Mouse (Mus musculus) kidney, embryonic 15.5 days (tissue): ENCODE measurements around the gene Stard7. TPM values are rescaled to one million over a fixed set of nuclear protein-coding genes. Genes with fewer than 3 reads are reported as not detected.
A peak's percentile ranks its signal among the peaks of the same experiment; 100 is the strongest.
"Not testable (repeated sequence)": the region's sequence is repeated elsewhere in the genome, so short reads cannot be mapped to it uniquely, and the experiment has no call there.

Experiments used
- ATAC-seq: fragments of 200-750 bp; cut with Nextera tagmentation; replicated peaks from 2 replicates; pipeline ENCODE4 v1.8.0; 2017; ENCODE audit warnings: moderate TSS enrichment; ENCODE audit not compliant: low FRiP score
- H3K27ac ChIP-seq: fragments of 300-500 bp; sonication (generic); 2 replicates; pipeline ENCODE4 v1.5.1; 2015; ENCODE audit warnings: mild to moderate bottlenecking, inconsistent platforms
- H3K27me3 ChIP-seq: fragments of 300-500 bp; sonication (generic); 2 replicates; pipeline ENCODE4 v1.6.1; 2015; ENCODE audit warnings: inconsistent platforms
- H3K36me3 ChIP-seq: fragments of 300-500 bp; sonication (generic); 2 replicates; pipeline ENCODE4 v1.6.1; 2015; ENCODE audit warnings: inconsistent platforms
- H3K4me1 ChIP-seq: fragments of 300-500 bp; sonication (generic); 2 replicates; pipeline ENCODE4 v1.6.1; 2015; ENCODE audit warnings: inconsistent platforms
- H3K4me2 ChIP-seq: fragments of 300-500 bp; sonication (generic); 2 replicates; pipeline ENCODE4 v1.6.1; 2015; ENCODE audit warnings: moderate library complexity, mild to moderate bottlenecking, inconsistent platforms
- H3K4me3 ChIP-seq: fragments of 300-500 bp; sonication (generic); replicated peaks from 2 replicates; pipeline ENCODE4 v1.5.1; 2015; ENCODE audit warnings: mild to moderate bottlenecking, inconsistent platforms
- H3K9ac ChIP-seq: fragments of 300-500 bp; sonication (generic); 2 replicates; pipeline ENCODE4 v1.6.1; 2015; ENCODE audit warnings: mild to moderate bottlenecking, inconsistent platforms
- H3K9me3 ChIP-seq: fragments of 300-500 bp; sonication (generic); replicated peaks from 2 replicates; pipeline ENCODE4 v1.6.1; 2016; ENCODE audit warnings: inconsistent platforms
- WGBS: fragments of 180-500 bp; shearing (Covaris S2); methylation state at CpG from one replicate; pipeline ENCODE4 v1.1.7; 2015; ENCODE audit warnings: mixed read lengths; 5-methylcytosine and 5-hydroxymethylcytosine counted together
- polyA plus RNA-seq: library from polyadenylated mRNA; unstranded; fragments of >200 nt; fragmentation: Nextera tagmentation; extraction: Ambion mirVana; gene quantifications from 2 replicates; pipeline ENCODE4 v1.2.1, GENCODE M21; 2015

Gene Stard7
- polyA plus RNA-seq, 1 experiment from 2014 or later: 76.7 TPM

DNA sequence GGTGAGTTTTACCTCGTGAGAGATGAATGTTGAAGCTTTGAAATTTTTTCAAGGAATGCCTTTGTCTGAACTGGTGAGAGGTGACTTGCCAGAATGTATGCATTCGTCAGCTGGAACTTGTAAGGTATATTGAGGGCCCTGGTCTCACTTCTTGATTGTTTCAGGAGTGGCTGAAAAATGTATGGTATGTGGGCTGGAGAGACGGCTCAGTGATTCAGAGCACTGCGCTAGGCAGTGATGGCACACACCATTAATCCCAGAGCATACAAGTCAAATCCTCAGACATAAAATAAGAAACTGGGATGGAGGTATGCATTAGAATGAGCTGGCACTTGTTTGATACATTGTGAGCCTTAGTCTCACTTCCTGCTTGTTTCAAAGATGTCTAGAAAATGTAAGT, 22.2 kb downstream of the Stard7 start:
- Histone ChIP-seq H3K27me3 (no peaks in the 10 kb centered on the region), H3K9me3 (no peaks in the 10 kb centered on the region), H3K9ac (no peak overlapping the region), H3K4me3 (no peak overlapping the region), H3K4me1 (0 out of 2 replicates have a peak, but pooled peaks cover 2% of the 10 kb centered on the region), H3K27ac (peak overlapping the region; percentile 72), H3K4me2 (no peak overlapping the region), H3K36me3 (peaks cover 78% of the 10 kb centered on the region)
- WGBS: 46% methylated on average over 4 of the region's 4 CpGs
- ATAC-seq: peak; percentile 76

DNA sequence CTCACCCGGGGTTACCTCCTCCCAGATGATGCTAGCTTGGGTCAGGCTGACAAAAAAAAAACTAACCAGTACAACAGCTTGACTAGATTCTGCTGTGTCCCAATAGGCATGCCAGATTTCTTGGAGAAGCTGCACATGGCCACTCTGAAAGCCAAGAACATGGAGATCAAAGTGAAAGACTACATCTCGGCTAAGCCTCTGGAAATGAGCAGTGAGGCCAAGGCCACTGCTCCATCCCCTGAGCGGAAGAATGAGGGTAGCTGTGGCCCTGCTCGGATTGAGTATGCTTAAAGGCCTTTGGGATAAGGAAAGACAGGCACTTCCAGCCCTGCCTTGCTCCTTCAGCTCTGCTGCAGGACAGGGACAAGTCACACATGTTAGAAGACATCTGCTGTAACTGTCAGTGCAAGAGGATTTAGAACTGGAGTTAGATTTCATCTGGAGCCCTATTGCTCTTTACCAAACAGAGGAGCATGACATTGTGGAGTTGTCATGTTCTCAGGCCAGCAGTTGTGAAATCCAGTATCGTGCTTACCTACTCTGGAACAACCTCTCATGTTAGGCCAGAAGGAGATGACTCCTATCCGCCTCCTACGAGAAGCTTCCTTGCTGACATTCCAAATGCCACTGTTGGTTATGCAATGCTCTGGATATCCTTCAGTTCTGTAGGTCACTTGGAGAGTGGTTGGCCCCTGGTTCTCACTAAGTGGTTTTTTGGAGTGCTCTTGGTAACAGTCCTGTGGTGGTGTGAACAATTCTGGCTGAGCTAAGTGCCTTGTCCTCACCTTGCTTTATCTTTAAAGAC, 27.2 kb downstream of the Stard7 start:
- peaks cover 89% of the 10 kb centered on the region for H3K36me3 ChIP-seq
- no peak overlapping the region for H3K4me3 ChIP-seq
- H3K27me3 ChIP-seq: no peaks in the 10 kb centered on the region
- ATAC-seq: no peak
- no peak overlapping the region for H3K9ac ChIP-seq
- H3K4me1 ChIP-seq: no peaks in the 10 kb centered on the region
- no peak overlapping the region for H3K4me2 ChIP-seq
- WGBS: 86% methylated on average over 7 of the region's 7 CpGs
- H3K9me3 ChIP-seq: no peaks in the 10 kb centered on the region
- H3K27ac ChIP-seq: no peak overlapping the region

DNA sequence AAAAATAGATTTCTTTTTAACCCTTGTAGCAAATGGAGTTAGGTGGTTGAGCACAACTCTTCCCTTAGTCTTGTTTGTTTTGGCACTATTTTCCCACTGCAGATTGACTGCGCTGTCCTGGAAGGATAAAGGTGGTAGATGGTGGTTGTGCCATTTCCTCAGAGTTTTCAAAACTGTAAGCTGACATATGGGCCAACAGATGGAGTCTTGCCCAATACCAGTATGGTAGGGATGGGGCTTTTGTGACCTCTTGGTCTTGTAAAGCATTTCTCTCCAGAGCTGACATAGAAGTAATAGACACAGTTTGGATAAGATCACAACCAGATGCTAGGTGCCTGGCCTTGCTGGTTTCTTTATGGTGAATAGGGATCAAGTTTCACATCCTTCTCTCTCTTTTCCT, 28.0 kb downstream of the Stard7 start:
- Histone ChIP-seq H3K4me1 (no peaks in the 10 kb centered on the region), H3K4me2 (no peak overlapping the region), H3K36me3 (peaks cover 83% of the 10 kb centered on the region), H3K4me3 (no peak overlapping the region), H3K9ac (no peak overlapping the region), H3K9me3 (no peaks in the 10 kb centered on the region), H3K27ac (no peak overlapping the region), H3K27me3 (no peaks in the 10 kb centered on the region)
- 97% methylated on average over 1 of the region's 1 CpGs for WGBS
- ATAC-seq: no peak

DNA sequence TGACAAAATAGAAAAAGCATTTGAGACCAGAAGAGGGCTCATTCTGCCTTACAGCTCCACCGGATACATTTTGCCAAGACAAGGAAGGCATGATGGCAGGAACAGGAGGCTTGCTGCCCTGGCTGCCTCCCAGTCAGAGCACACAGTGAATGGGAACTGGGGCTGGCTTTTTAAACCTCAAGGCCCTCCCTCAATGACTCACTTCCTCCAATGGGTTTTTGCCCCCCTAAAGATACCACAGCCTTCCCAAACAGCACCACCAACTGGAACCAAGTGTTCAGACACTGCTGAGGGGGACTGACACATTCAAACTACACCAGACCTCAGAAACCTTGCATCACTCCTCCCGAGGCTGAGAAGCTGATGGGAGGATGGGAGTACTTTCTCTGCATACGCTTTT, 30.7 kb downstream of the Stard7 start:
- Histone ChIP-seq H3K9me3 (no peaks in the 10 kb centered on the region), H3K9ac (no peak overlapping the region), H3K27ac (no peak overlapping the region), H3K4me3 (no peak overlapping the region), H3K4me1 (no peaks in the 10 kb centered on the region), H3K4me2 (no peak overlapping the region), H3K36me3 (peaks cover 58% of the 10 kb centered on the region), H3K27me3 (no peaks in the 10 kb centered on the region)
- 76% methylated on average over 3 of the region's 3 CpGs for WGBS
- ATAC-seq: no peak

DNA sequence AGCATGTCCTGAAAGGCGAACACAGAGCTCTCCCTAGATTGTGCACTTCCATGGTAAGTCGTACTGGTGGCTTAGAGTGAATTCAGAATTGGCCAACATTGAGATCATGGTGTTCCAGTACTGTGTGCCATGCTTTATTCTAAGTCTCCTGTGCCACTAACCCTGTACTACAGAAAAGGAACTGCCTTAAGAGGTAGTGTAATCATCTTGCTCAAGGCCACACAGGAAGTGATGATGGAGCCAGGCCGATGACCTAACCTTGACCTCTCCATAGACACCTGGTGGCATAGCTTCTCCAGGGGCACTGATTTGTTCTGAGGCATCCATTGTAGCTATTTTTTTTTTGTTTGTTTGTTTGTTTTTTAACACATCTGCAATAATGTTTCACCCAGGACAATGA, 31.9 kb downstream of the Stard7 start:
- Histone ChIP-seq H3K4me3 (no peak overlapping the region), H3K4me2 (no peak overlapping the region), H3K36me3 (peaks cover 46% of the 10 kb centered on the region), H3K27me3 (no peaks in the 10 kb centered on the region), H3K9ac (no peak overlapping the region), H3K27ac (no peak overlapping the region), H3K4me1 (no peaks in the 10 kb centered on the region), H3K9me3 (no peaks in the 10 kb centered on the region)
- 93% methylated on average over 3 of the region's 3 CpGs for WGBS
- ATAC-seq: no peak

DNA sequence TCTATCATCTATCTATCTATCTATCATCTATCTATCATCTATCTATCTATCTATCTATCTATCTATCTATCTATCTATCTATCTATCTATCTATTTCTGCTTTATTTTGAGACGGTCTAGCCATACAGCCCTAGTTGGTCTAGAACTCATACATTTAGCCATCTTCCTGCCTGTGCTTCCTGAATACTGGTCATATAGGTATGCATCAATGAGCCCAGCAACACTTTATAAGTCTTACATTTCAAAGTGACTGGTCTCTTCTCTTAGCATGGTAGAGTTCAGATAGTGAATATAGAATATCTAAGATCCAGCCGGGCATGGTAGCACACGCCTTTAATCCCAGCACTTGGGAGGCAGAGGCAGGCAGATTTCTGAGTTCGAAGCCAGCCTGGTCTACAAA, 34.2 kb downstream of the Stard7 start:
- ATAC-seq, H3K9ac ChIP-seq, H3K27me3 ChIP-seq, H3K4me2 ChIP-seq, H3K9me3 ChIP-seq, H3K4me3 ChIP-seq, H3K27ac ChIP-seq, H3K4me1 ChIP-seq: not testable (repeated sequence)
- 88% methylated on average over 4 of the region's 4 CpGs for WGBS
- peaks cover 23% of the 10 kb centered on the region for H3K36me3 ChIP-seq

DNA sequence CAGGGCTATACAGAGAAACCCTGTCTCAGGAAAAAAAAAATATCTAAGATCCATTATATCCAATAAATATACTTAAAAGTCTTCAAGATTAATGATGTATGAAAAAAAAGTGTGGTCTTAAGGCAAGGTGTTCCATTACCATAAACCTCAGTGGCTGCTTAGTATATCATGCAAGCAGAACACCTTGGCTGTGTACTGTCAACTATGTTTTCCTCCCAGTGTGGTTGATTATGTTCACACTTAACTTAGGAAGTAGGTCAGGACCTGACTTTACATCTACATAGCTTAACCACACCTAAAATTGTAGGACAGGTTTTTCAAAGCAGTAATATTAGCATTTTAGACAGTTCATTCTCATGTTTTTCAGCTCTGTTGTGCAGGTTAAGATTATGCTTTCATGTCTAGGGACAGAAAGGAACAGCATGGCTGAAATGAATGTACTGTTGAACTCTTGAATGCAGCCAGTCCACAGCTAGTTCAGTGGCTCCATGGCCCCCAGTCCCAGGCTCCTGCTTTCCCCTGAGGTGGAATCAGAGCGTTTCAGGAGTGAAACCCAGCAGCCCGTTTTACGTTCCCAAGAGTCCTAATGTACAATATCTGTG, 34.7 kb downstream of the Stard7 start:
- Histone ChIP-seq H3K36me3 (peaks cover 18% of the 10 kb centered on the region), H3K4me1 (no peaks in the 10 kb centered on the region), H3K9ac (no peak overlapping the region), H3K9me3 (no peaks in the 10 kb centered on the region), H3K27me3 (no peaks in the 10 kb centered on the region), H3K4me2 (no peak overlapping the region), H3K27ac (no peak overlapping the region), H3K4me3 (no peak overlapping the region)
- WGBS: 84% methylated on average over 3 of the region's 3 CpGs
- no peak for ATAC-seq

DNA sequence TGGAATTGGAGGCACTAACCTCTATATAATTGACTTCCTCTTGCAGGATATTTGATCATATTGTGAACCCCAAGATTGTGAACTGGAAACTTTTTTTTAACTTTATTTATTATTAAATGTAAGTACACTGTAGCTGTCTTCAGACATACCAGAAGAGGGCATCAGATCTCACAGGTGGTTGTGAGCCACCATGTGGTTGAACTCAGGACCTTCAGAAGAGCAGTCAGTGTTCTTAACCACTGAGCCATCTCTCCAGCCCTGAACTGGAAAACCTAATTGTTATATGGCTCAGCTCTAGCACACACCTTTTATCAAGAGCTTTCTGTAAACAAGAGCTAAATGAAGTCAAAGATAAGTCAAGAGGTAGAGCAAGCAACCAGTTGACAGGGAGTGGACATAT, 36.1 kb downstream of the Stard7 start:
- Histone ChIP-seq H3K9ac (no peak overlapping the region), H3K27me3 (no peaks in the 10 kb centered on the region), H3K4me1 (no peaks in the 10 kb centered on the region), H3K9me3 (no peaks in the 10 kb centered on the region), H3K36me3 (0 out of 2 replicates have a peak, but pooled peaks cover 5% of the 10 kb centered on the region), H3K4me2 (no peak overlapping the region), H3K4me3 (no peak overlapping the region), H3K27ac (no peak overlapping the region)
- ATAC-seq: no peak

DNA sequence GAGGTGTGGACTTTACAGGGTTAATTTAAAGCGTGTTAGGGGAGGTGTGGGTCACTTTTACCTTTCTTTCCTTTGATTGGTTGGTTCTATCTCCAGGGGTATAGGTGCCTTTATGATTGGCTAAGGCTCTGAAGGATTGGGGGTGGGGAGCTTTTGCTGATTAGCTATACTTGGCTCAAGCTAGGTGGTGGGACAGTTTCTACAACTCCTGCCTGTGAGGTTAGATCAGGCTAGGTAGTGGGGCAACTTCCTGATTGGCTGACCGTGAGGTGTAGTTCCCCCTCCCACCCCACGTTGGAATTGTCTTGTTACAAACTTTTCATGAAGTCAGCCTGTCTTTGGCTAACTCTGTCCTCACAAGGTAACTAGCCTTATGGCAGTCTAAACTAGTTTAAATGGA, 37.2 kb downstream of the Stard7 start:
- Histone ChIP-seq H3K9ac (no peak overlapping the region), H3K4me2 (no peak overlapping the region), H3K27me3 (no peaks in the 10 kb centered on the region), H3K4me3 (no peak overlapping the region), H3K27ac (no peak overlapping the region), H3K4me1 (no peaks in the 10 kb centered on the region), H3K9me3 (peaks cover 4% of the 10 kb centered on the region; the same call in 1 of the 2 replicates), H3K36me3 (no peaks in the 10 kb centered on the region)
- ATAC-seq: no peak
- 46% methylated on average over 3 of the region's 3 CpGs for WGBS

DNA sequence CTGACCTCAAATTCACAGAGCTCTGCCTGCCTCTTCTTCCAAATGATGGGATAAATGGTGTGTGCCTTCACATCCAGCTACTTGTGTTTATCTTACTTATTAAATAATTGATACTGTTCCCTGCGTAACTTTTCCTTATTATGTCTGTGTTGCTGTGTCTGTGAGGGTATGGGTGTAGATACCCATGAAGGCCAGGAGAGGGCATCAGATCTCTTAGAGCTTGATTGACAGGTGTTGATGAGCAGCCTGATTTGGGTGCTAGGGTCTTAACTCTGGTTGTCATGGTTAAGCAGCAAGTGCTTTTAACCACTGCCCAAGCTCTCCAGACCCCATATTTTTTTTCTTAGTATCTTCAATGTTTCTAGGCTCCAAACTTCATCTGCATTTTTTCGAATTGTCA, 38.6 kb downstream of the Stard7 start:
- Histone ChIP-seq H3K27ac (no peak overlapping the region), H3K4me1 (no peaks in the 10 kb centered on the region), H3K27me3 (no peaks in the 10 kb centered on the region), H3K9ac (no peak overlapping the region), H3K4me3 (no peak overlapping the region), H3K36me3 (no peaks in the 10 kb centered on the region), H3K4me2 (no peak overlapping the region), H3K9me3 (peaks cover 4% of the 10 kb centered on the region; the same call in 1 of the 2 replicates)
- no peak for ATAC-seq
- WGBS: 93% methylated on average over 2 of the region's 2 CpGs

DNA sequence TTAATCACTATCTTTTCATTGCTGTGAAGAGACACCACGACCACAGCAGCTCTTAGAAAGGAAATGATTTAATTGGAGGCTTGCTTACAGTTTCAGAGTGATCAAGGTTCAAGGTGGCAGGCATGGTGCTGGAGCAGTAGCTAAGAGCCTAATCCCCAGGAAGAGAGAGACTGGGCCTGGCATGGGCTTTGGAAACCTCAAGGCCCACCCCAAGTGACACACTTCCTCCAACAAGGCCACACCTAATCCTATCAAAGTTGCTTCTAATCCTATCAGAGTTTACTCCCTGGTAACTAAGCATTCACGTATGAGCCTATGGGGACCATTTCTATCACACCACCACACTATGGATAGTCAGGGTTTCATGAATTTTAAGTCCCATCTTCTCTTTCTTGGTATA, 40.2 kb downstream of the Stard7 start:
- Histone ChIP-seq H3K4me1 (peaks cover 4% of the 10 kb centered on the region; the same call in 1 of the 2 replicates), H3K9me3 (peaks cover 4% of the 10 kb centered on the region; the same call in 1 of the 2 replicates), H3K4me3 (no peak overlapping the region), H3K9ac (no peak overlapping the region), H3K27me3 (no peaks in the 10 kb centered on the region), H3K36me3 (no peaks in the 10 kb centered on the region), H3K4me2 (no peak overlapping the region), H3K27ac (no peak overlapping the region)
- 40% methylated on average over 2 of the region's 2 CpGs for WGBS
- no peak for ATAC-seq

DNA sequence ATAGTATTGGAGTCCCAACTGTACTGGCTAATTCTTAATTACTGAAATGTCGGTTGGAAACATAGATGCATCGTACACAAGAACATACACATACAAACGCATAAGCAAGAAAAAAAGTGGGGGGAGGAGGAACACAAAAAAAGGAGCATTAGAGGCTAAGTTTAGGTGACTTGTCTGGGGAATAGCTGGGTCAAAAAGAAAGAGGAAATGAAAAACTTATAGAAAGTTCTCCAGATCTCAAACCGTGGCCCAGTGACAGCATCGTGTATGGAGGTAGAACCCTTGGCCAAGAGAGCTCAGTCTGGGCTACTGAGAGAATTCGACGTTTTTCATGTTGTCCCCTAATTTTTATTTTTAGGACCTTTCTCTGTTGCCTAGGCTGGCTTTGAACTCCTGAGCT, 40.7 kb downstream of the Stard7 start:
- peaks cover 4% of the 10 kb centered on the region; the same call in 1 of the 2 replicates for H3K9me3 ChIP-seq
- H3K4me2 ChIP-seq: no peak overlapping the region
- H3K4me1 ChIP-seq: peaks cover 4% of the 10 kb centered on the region; the same call in 1 of the 2 replicates
- 87% methylated on average over 7 of the region's 7 CpGs for WGBS
- no peak for ATAC-seq
- H3K27ac ChIP-seq: no peak overlapping the region
- no peaks in the 10 kb centered on the region for H3K36me3 ChIP-seq
- H3K4me3 ChIP-seq: no peak overlapping the region
- H3K27me3 ChIP-seq: no peaks in the 10 kb centered on the region
- no peak overlapping the region for H3K9ac ChIP-seq
